Mouse (Mus musculus) lung, embryonic 15.5 days (tissue): ENCODE data around the gene Tmem136. TPM values are rescaled to one million over a fixed set of nuclear protein-coding genes. Genes with fewer than 3 reads are reported as not detected.
A peak's percentile ranks its signal among the peaks of the same experiment; 100 is the strongest.

Experiments used
- ATAC-seq: fragments of 200-750 bp; cut with Nextera tagmentation; 2 replicates; pipeline ENCODE4 v1.8.0; 2017; ENCODE audit warnings: moderate number of reproducible peaks, borderline replicate concordance; ENCODE audit not compliant: low FRiP score, low TSS enrichment; ENCODE audit errors: extremely low read depth
- H3K27ac ChIP-seq: fragments of 300-500 bp; sonication (generic); 2 replicates; pipeline ENCODE4 v1.5.1; 2015; ENCODE audit warnings: moderate library complexity, mild to moderate bottlenecking, inconsistent platforms
- H3K27me3 ChIP-seq: fragments of 300-500 bp; sonication (generic); 2 replicates; pipeline ENCODE4 v1.6.1; 2015; ENCODE audit warnings: inconsistent platforms
- H3K36me3 ChIP-seq: fragments of 300-500 bp; sonication (generic); 2 replicates; pipeline ENCODE4 v1.6.1; 2015; ENCODE audit warnings: inconsistent platforms
- H3K4me1 ChIP-seq: fragments of 300-500 bp; sonication (generic); 2 replicates; pipeline ENCODE4 v1.6.1; 2015; ENCODE audit warnings: inconsistent platforms
- H3K4me2 ChIP-seq: fragments of 300-500 bp; sonication (generic); 2 replicates; pipeline ENCODE4 v1.6.1; 2015; ENCODE audit warnings: inconsistent platforms, mild to moderate bottlenecking, moderate library complexity
- H3K4me3 ChIP-seq: fragments of 300-500 bp; sonication (generic); 2 replicates; pipeline ENCODE4 v1.5.1; 2015; ENCODE audit warnings: mild to moderate bottlenecking, inconsistent platforms
- H3K9ac ChIP-seq: fragments of 300-500 bp; sonication (generic); 2 replicates; pipeline ENCODE4 v1.6.1; 2015; ENCODE audit warnings: inconsistent platforms
- H3K9me3 ChIP-seq: fragments of 300-500 bp; sonication (generic); 2 replicates; pipeline ENCODE4 v1.6.1; 2016; ENCODE audit warnings: inconsistent platforms
- WGBS: fragments of 180-500 bp; shearing (Covaris S2); methylation state at CpG from one replicate; pipeline ENCODE4 v1.1.7; 2015; 5-methylcytosine and 5-hydroxymethylcytosine counted together
- polyA plus RNA-seq: library from polyadenylated mRNA; unstranded; fragments of >200 nt; fragmentation: Nextera tagmentation; extraction: Ambion mirVana; gene quantifications from 2 replicates; pipeline ENCODE4 v1.2.1, GENCODE M21; 2015

Gene Tmem136
- polyA plus RNA-seq, 1 experiment from 2014 or later = 3.7 TPM

GRCm38 (mm10) chr9:43096337-43096736, 20.0 kb downstream of the Tmem136 start:
- Histone ChIP-seq H3K4me2 (no peak overlapping the region), H3K4me3 (no peak overlapping the region), H3K27me3 (no peaks in the 10 kb centered on the region), H3K9ac (no peak overlapping the region), H3K27ac (no peak overlapping the region), H3K9me3 (no peaks in the 10 kb centered on the region), H3K4me1 (peaks cover 12% of the 10 kb centered on the region), H3K36me3 (no peaks in the 10 kb centered on the region)
- no peak for ATAC-seq

- ATAC-seq = no peak
- Histone ChIP-seq H3K27ac (no peak overlapping the region), H3K9me3 (no peaks in the 10 kb centered on the region), H3K4me3 (no peak overlapping the region), H3K36me3 (no peaks in the 10 kb centered on the region), H3K27me3 (no peaks in the 10 kb centered on the region), H3K4me2 (no peak overlapping the region), H3K9ac (no peak overlapping the region), H3K4me1 (peaks cover 14% of the 10 kb centered on the region)
- WGBS = 88% methylated on average over 4 of the region's 4 CpGs
These were observed 21.5 kb downstream of the Tmem136 start for GRCm38 (mm10) chr9:43094828-43095227.

GRCm38 (mm10) chr9:43093803-43094202, 22.6 kb downstream of the Tmem136 start:
- Histone ChIP-seq H3K9ac (no peak overlapping the region), H3K27ac (no peak overlapping the region)
- no peak for ATAC-seq

GRCm38 (mm10) chr9:43085686-43086285, 30.6 kb downstream of the Tmem136 start:
- Histone ChIP-seq H3K36me3 (no peaks in the 10 kb centered on the region), H3K27ac (peak overlapping the region; percentile 49)
- 51% methylated on average over 1 of the region's 1 CpGs for WGBS

More at GRCm38 (mm10) chr9:43093803-43094202, 22.6 kb downstream of the Tmem136 start:
- Histone ChIP-seq H3K4me2 (no peak overlapping the region), H3K9me3 (no peaks in the 10 kb centered on the region), H3K4me1 (peaks cover 11% of the 10 kb centered on the region), H3K36me3 (no peaks in the 10 kb centered on the region), H3K4me3 (no peak overlapping the region), H3K27me3 (no peaks in the 10 kb centered on the region)
- WGBS = 55% methylated on average over 3 of the region's 3 CpGs

GRCm38 (mm10) chr9:43084496-43085362, 31.6 kb downstream of the Tmem136 start:
- Histone ChIP-seq H3K9me3 (no peaks in the 10 kb centered on the region), H3K27me3 (no peaks in the 10 kb centered on the region), H3K4me2 (no peak overlapping the region), H3K4me3 (no peak overlapping the region), H3K36me3 (no peaks in the 10 kb centered on the region), H3K4me1 (peaks cover 44% of the 10 kb centered on the region), H3K9ac (no peak overlapping the region), H3K27ac (peak overlapping the region; percentile 51)
- ATAC-seq = no peak; the same call in 1 of the 2 replicates
- 43% methylated on average over 7 of the region's 7 CpGs for WGBS

More at GRCm38 (mm10) chr9:43085686-43086285, 30.6 kb downstream of the Tmem136 start:
- ATAC-seq = no peak
- no peak overlapping the region for H3K9ac ChIP-seq
- no peaks in the 10 kb centered on the region for H3K27me3 ChIP-seq
- H3K9me3 ChIP-seq = no peaks in the 10 kb centered on the region
- no peak overlapping the region for H3K4me3 ChIP-seq
- H3K4me2 ChIP-seq = no peak overlapping the region
- H3K4me1 ChIP-seq = peaks cover 38% of the 10 kb centered on the region

- Histone ChIP-seq H3K4me1 (peaks cover 44% of the 10 kb centered on the region), H3K9me3 (no peaks in the 10 kb centered on the region), H3K4me2 (no peak overlapping the region), H3K27me3 (no peaks in the 10 kb centered on the region), H3K4me3 (no peak overlapping the region), H3K36me3 (no peaks in the 10 kb centered on the region), H3K9ac (no peak overlapping the region), H3K27ac (no peak overlapping the region)
- ATAC-seq = no peak
- WGBS = 56% methylated on average over 7 of the region's 7 CpGs
These were observed 32.8 kb downstream of the Tmem136 start for GRCm38 (mm10) chr9:43083441-43084055.

- WGBS = 83% methylated on average over 3 of the region's 3 CpGs
- H3K27ac ChIP-seq = no peak overlapping the region
- no peaks in the 10 kb centered on the region for H3K9me3 ChIP-seq
- no peaks in the 10 kb centered on the region for H3K36me3 ChIP-seq
- no peak overlapping the region for H3K4me2 ChIP-seq
- no peak overlapping the region for H3K9ac ChIP-seq
- H3K4me3 ChIP-seq = no peak overlapping the region
- H3K4me1 ChIP-seq = peaks cover 34% of the 10 kb centered on the region
- no peaks in the 10 kb centered on the region for H3K27me3 ChIP-seq
- ATAC-seq = no peak
These were observed 37.7 kb downstream of the Tmem136 start for GRCm38 (mm10) chr9:43078711-43079110.

- WGBS = 64% methylated on average over 7 of the region's 7 CpGs
- no peak for ATAC-seq
- Histone ChIP-seq H3K9me3 (no peaks in the 10 kb centered on the region), H3K27me3 (no peaks in the 10 kb centered on the region), H3K4me1 (peaks cover 18% of the 10 kb centered on the region), H3K36me3 (no peaks in the 10 kb centered on the region), H3K9ac (no peak overlapping the region), H3K4me2 (no peak overlapping the region), H3K27ac (no peak overlapping the region), H3K4me3 (no peak overlapping the region)
These were observed 40.2 kb downstream of the Tmem136 start for GRCm38 (mm10) chr9:43076163-43076562.

GRCm38 (mm10) chr9:43074611-43075010, 41.8 kb downstream of the Tmem136 start:
- 89% methylated on average over 1 of the region's 1 CpGs for WGBS
- Histone ChIP-seq H3K27me3 (no peaks in the 10 kb centered on the region), H3K4me3 (no peak overlapping the region), H3K36me3 (no peaks in the 10 kb centered on the region), H3K9me3 (no peaks in the 10 kb centered on the region), H3K4me2 (no peak overlapping the region), H3K9ac (no peak overlapping the region), H3K4me1 (peaks cover 9% of the 10 kb centered on the region), H3K27ac (no peak overlapping the region)
- ATAC-seq = no peak

- Histone ChIP-seq H3K4me2 (no peak overlapping the region), H3K4me1 (peaks cover 24% of the 10 kb centered on the region), H3K9ac (no peak overlapping the region), H3K9me3 (no peaks in the 10 kb centered on the region), H3K36me3 (no peaks in the 10 kb centered on the region), H3K4me3 (no peak overlapping the region), H3K27ac (no peak overlapping the region), H3K27me3 (no peaks in the 10 kb centered on the region)
- WGBS = 50% methylated on average over 2 of the region's 2 CpGs
- ATAC-seq = no peak
These were observed 44.6 kb downstream of the Tmem136 start for GRCm38 (mm10) chr9:43071741-43072140.

- H3K4me1 ChIP-seq = peaks cover 23% of the 10 kb centered on the region
- H3K9ac ChIP-seq = no peak overlapping the region
- no peak for ATAC-seq
- H3K4me3 ChIP-seq = no peak overlapping the region
- H3K4me2 ChIP-seq = no peak overlapping the region
- 37% methylated on average over 3 of the region's 4 CpGs for WGBS
- H3K27ac ChIP-seq = no peak overlapping the region
- no peaks in the 10 kb centered on the region for H3K36me3 ChIP-seq
- no peaks in the 10 kb centered on the region for H3K9me3 ChIP-seq
- no peaks in the 10 kb centered on the region for H3K27me3 ChIP-seq
These were observed 45.2 kb downstream of the Tmem136 start for GRCm38 (mm10) chr9:43071176-43071575.

- H3K36me3 ChIP-seq = no peaks in the 10 kb centered on the region
- no peak overlapping the region for H3K9ac ChIP-seq
- peaks cover 23% of the 10 kb centered on the region for H3K4me1 ChIP-seq
- no peak overlapping the region for H3K4me3 ChIP-seq
- H3K4me2 ChIP-seq = no peak overlapping the region
- no peak overlapping the region for H3K27ac ChIP-seq
- H3K27me3 ChIP-seq = no peaks in the 10 kb centered on the region
- no peak for ATAC-seq
- 68% methylated on average over 4 of the region's 4 CpGs for WGBS
- H3K9me3 ChIP-seq = no peaks in the 10 kb centered on the region
These were observed 45.8 kb downstream of the Tmem136 start for GRCm38 (mm10) chr9:43070566-43070965.
